Mouse (Mus musculus) macrophage (primary cell): Measurements from ENCODE around the gene Chtf18. TPM values are rescaled to one million over a fixed set of nuclear protein-coding genes. Genes with fewer than 3 reads are reported as not detected.

ENCODE experiments used
- polyA plus RNA-seq: library from polyadenylated mRNA; stranded (reverse); fragments of 250-400 nt; gene quantifications from 3 replicates; pipeline ENCODE4 v1.2.4, GENCODE M21; 2018; ENCODE audit warnings: inconsistent platforms

Gene Chtf18
- polyA plus RNA-seq, 1 experiment from 2014 or later, result 0.80 TPM

Other genes with a start within 250 kb of the Chtf18 start
- gene Sstr5, start 230.1 kb downstream of the Chtf18 start, polyA plus RNA-seq, result not detected in 3 replicates
- gene Sox8, start 156.7 kb downstream of the Chtf18 start, polyA plus RNA-seq, result not detected in 3 replicates
- gene Lmf1, start 148.3 kb downstream of the Chtf18 start, polyA plus RNA-seq, result 13.4 to 17.2 TPM (median 16.4 TPM) in 3 replicates
- gene Gng13, start 10.2 kb downstream of the Chtf18 start, polyA plus RNA-seq, result not detected in 3 replicates
- 5.9 to 11.6 TPM (median 7.3 TPM) in 3 replicates for gene Rpusd1, start 251 bp upstream of the Chtf18 start, polyA plus RNA-seq
- not detected in 3 replicates for gene Mslnl, start 8.6 kb upstream of the Chtf18 start, polyA plus RNA-seq
- not detected in 3 replicates for gene Msln, start 27.0 kb upstream of the Chtf18 start, polyA plus RNA-seq
- 19.4 to 20.9 TPM (median 19.5 TPM) in 3 replicates for gene Narfl, start 46.4 kb upstream of the Chtf18 start, polyA plus RNA-seq
- gene Haghl, start 58.3 kb upstream of the Chtf18 start, polyA plus RNA-seq, result 10.9 to 28.1 TPM (median 26.5 TPM) in 3 replicates
- gene Ccdc78, start 59.2 kb upstream of the Chtf18 start, polyA plus RNA-seq, result not detected in 3 replicates
- 12.9 to 59.3 TPM (median 54.8 TPM) in 3 replicates for gene Fam173a, start 65.5 kb upstream of the Chtf18 start, polyA plus RNA-seq
- gene AC134908.4, start 68.2 kb upstream of the Chtf18 start, polyA plus RNA-seq, result not detected in 3 replicates
- gene Metrn, start 69.7 kb upstream of the Chtf18 start, polyA plus RNA-seq, result 3.0 to 22.9 TPM (median 8.0 TPM) in 3 replicates
- gene Fbxl16, start 81.7 kb upstream of the Chtf18 start, polyA plus RNA-seq, result 0.13 to 0.33 TPM (median 0.32 TPM) in 3 replicates
- 8.8 to 13.8 TPM (median 9.0 TPM) in 3 replicates for gene Wdr24, start 96.2 kb upstream of the Chtf18 start, polyA plus RNA-seq
- gene Jmjd8, start 101.4 kb upstream of the Chtf18 start, polyA plus RNA-seq, result 15.2 to 28.3 TPM (median 18.9 TPM) in 3 replicates
- 74.2 to 109 TPM (median 78.5 TPM) in 3 replicates for gene Stub1, start 106.0 kb upstream of the Chtf18 start, polyA plus RNA-seq
- 0.16 to 0.97 TPM in 2 of 3 replicates, not detected in the other for gene Rhbdl1, start 109.9 kb upstream of the Chtf18 start, polyA plus RNA-seq
- 0.09 to 1.1 TPM (median 0.43 TPM) in 3 replicates for gene Gm20683, start 114.3 kb upstream of the Chtf18 start, polyA plus RNA-seq
- 20.6 to 24.8 TPM (median 22.4 TPM) in 3 replicates for gene Rhot2, start 117.4 kb upstream of the Chtf18 start, polyA plus RNA-seq
- gene Wdr90, start 134.1 kb upstream of the Chtf18 start, polyA plus RNA-seq, result 1.5 to 2.9 TPM (median 2.5 TPM) in 3 replicates
- gene Mcrip2, start 141.3 kb upstream of the Chtf18 start, polyA plus RNA-seq, result 5.6 to 15.2 TPM (median 7.1 TPM) in 3 replicates
- 3.3 to 5.5 TPM (median 5.2 TPM) in 3 replicates for gene Mettl26, start 147.7 kb upstream of the Chtf18 start, polyA plus RNA-seq
- 0.13 to 0.32 TPM (median 0.20 TPM) in 3 replicates for gene Wfikkn1, start 153.4 kb upstream of the Chtf18 start, polyA plus RNA-seq
- gene Rab40c, start 192.3 kb upstream of the Chtf18 start, polyA plus RNA-seq, result 13.7 to 21.8 TPM (median 16.8 TPM) in 3 replicates
- 33.1 to 43.2 TPM (median 35.1 TPM) in 3 replicates for gene Pigq, start 217.5 kb upstream of the Chtf18 start, polyA plus RNA-seq
- not detected in 3 replicates for gene Nhlrc4, start 217.5 kb upstream of the Chtf18 start, polyA plus RNA-seq
- gene A930017K11Rik, start 225.1 kb upstream of the Chtf18 start, polyA plus RNA-seq, result not detected in 3 replicates